Mouse (Mus musculus): ENCODE measurements around the gene Fbxl5. TPM values are rescaled to one million over a fixed set of nuclear protein-coding genes. Genes with fewer than 3 reads are reported as not detected.

Fbxl5 gene
- polyA plus RNA-seq, 1 experiment = 31.4 TPM

DNA sequence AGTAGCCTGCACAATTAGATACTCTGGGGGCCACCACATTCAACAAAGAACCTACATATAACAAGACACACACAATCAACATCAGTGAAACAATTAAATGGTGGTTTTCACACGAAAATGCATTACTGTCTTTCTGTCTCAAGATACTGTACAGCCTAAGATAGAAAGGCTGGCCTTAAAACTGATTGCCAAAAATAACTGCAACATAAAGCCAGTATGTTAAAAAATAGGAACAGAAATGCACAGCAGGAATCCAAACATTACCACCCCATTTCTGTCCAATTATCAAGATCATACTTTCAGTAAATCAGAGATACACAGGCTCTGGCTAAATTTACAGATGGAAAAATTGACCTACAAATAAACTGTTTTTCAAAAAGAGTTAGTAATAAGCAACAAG, 44.4 kb downstream of the Fbxl5 start:
- DNase-seq = no peak
- Histone ChIP-seq H3K4me1 (ENCODE audit: control insufficient read depth, insufficient read depth, low read length) (peaks cover 12% of the 10 kb centered on the region), H3K4me3 (replicated peaks; ENCODE audit: extremely low read depth, low read depth, low read length) (no peak overlapping the region)
- 29% methylated on average over 1 of the region's 1 CpGs for whole genome bisulfite sequencing
- no peak for TF ChIP-seq CTCF (IDR thresholded peaks at IDR 0.05; ENCODE audit: insufficient read depth, low read length)
- TF ChIP-seq POLR2A (IDR thresholded peaks at IDR 0.05; ENCODE audit: borderline replicate concordance, extremely low read depth, low read depth, low read length) = no peak

DNA sequence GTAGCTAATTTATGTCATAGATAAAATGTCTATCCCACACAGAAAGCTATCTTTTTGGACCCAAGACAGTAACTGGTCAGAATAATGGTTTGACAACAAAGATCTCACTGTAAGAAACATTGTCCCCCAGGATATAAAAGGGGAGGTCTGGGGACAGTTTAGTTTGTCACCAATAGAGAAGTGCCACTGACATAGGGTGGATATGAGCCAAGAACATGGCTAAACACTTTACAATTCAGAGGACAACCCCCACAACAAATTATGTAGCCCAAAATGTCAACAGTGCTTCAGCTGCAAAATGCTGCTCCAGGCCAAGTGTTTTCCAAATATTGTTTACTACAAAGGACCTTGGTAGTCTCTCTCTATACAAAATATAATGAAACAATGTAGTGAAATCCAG, 45.0 kb downstream of the Fbxl5 start:
- DNase-seq = no peak

DNA sequence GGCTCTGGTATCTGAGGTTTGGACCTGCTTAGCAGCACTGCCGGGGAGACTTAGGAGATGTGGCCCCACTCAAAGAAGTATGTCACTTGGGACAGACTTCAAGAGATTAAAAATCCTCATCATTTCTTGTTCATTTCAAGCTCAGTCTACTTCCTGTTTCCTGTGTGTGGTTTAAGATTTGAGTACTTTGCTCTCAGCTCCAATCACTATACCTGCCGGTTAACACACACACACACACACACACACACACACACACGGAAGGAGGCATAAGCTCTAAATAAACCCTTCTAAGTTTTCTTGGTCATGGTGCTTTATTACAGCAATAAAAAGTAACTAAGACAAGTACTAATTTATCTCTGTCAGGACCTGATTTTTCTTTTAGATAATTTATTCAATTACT, 49.9 kb downstream of the Fbxl5 start:
- Histone ChIP-seq H3K4me3 (replicated peaks; ENCODE audit: extremely low read depth, low read depth, low read length) (no peak overlapping the region), H3K4me1 (ENCODE audit: control insufficient read depth, insufficient read depth, low read length) (peaks cover 5% of the 10 kb centered on the region)
- 76% methylated on average over 3 of the region's 3 CpGs for whole genome bisulfite sequencing
- DNase-seq = no peak
- TF ChIP-seq POLR2A (IDR thresholded peaks at IDR 0.05; ENCODE audit: borderline replicate concordance, extremely low read depth, low read depth, low read length) (no peak), CTCF (IDR thresholded peaks at IDR 0.05; ENCODE audit: insufficient read depth, low read length) (no peak)

More for the DNA sequence above, 45.0 kb downstream of the Fbxl5 start:
- Histone ChIP-seq H3K4me3 (replicated peaks; ENCODE audit: extremely low read depth, low read depth, low read length) (no peak overlapping the region), H3K4me1 (ENCODE audit: control insufficient read depth, insufficient read depth, low read length) (peaks cover 12% of the 10 kb centered on the region)
- TF ChIP-seq CTCF (IDR thresholded peaks at IDR 0.05; ENCODE audit: insufficient read depth, low read length) (no peak), POLR2A (IDR thresholded peaks at IDR 0.05; ENCODE audit: borderline replicate concordance, extremely low read depth, low read depth, low read length) (no peak)

DNA sequence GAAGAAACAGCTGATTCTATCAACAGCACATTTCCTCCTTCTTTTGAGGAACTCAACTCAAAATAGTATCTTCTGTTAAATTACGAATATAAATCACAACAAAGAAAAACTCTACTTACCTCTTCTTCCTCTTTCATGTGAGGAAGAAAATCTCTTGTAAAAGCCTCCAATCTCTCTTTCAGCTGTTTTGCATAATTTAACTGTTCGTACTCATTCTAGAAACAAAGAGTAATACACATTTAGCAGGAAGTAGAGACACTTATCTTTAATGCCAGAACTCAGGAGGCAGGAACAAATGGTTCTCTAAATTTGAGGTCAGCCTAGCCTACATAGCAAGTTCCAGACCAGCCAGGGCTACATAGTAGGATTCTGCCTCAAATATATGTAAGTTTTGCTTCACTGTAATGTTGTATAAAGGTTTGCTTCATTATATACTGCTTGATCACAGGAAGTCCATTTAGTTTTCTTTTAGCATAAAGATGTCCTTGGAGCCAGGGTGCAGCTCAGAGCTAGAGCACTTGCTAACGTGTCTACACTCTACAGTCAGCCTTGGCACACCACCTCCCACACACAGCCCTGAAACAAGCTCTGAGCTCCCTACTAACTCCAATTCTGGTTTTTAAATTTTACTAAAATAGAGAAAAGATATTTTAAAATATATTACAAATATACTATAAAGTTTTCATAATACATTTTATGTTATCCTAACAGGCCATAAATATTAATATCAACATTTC, 50.7 kb downstream of the Fbxl5 start:
- TF ChIP-seq POLR2A (IDR thresholded peaks at IDR 0.05; ENCODE audit: borderline replicate concordance, extremely low read depth, low read depth, low read length) (no peak), CTCF (IDR thresholded peaks at IDR 0.05; ENCODE audit: insufficient read depth, low read length) (no peak)
- H3K4me3 ChIP-seq (replicated peaks; ENCODE audit: extremely low read depth, low read depth, low read length) = no peak overlapping the region
- H3K4me1 ChIP-seq (ENCODE audit: control insufficient read depth, insufficient read depth, low read length) = peaks cover 2% of the 10 kb centered on the region
- WGBS = 58% methylated on average over 3 of the region's 3 CpGs
- DNase-seq = no peak

DNA sequence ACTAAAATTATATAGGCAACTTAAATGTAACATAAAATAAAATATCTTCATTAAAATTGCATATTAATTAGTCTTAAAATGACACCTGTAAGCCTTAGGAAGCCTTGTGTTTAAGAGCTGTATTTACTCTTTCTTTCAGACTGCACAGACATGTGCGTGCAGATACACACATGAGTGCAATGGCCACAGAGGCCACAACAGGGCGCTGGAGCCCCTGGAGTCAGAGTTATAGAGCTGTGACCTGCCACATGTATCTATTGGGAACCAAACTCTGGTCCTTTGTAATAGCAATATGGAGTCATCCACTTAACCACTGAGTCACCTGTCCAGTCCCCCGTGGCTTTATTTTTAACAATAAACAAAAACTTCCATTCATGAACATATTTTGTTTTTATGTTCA, 72.3 kb downstream of the Fbxl5 start:
- Histone ChIP-seq H3K4me1 (ENCODE audit: control insufficient read depth, insufficient read depth, low read length) (no peaks in the 10 kb centered on the region), H3K4me3 (replicated peaks; ENCODE audit: extremely low read depth, low read depth, low read length) (no peak overlapping the region)
- DNase-seq = no peak
- WGBS = 74% methylated on average over 3 of the region's 3 CpGs
- TF ChIP-seq POLR2A (IDR thresholded peaks at IDR 0.05; ENCODE audit: borderline replicate concordance, extremely low read depth, low read depth, low read length) (no peak), CTCF (IDR thresholded peaks at IDR 0.05; ENCODE audit: insufficient read depth, low read length) (no peak)

DNA sequence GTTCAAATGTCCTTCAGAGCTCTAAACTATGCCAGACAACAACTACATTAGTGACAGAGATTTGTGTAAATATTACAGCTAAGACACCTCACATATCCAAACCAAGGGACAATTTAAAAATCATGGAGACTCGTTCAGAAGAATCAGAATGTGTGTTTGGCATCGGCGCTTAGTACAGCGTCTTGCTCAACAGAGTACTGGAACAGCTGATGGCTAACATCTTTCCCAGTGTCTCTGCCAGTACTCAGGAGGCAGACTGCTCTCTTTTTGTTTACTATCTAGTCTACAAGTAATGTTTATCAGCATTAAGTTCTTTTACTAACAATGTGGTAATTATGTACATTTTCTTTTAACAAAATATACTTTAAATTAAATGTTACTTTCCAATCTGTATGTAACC, 73.4 kb downstream of the Fbxl5 start:
- TF ChIP-seq POLR2A (IDR thresholded peaks at IDR 0.05; ENCODE audit: borderline replicate concordance, extremely low read depth, low read depth, low read length) = no peak
- no peak for TF ChIP-seq CTCF (IDR thresholded peaks at IDR 0.05; ENCODE audit: insufficient read depth, low read length)
- H3K4me3 ChIP-seq (replicated peaks; ENCODE audit: extremely low read depth, low read depth, low read length) = no peak overlapping the region

DNA sequence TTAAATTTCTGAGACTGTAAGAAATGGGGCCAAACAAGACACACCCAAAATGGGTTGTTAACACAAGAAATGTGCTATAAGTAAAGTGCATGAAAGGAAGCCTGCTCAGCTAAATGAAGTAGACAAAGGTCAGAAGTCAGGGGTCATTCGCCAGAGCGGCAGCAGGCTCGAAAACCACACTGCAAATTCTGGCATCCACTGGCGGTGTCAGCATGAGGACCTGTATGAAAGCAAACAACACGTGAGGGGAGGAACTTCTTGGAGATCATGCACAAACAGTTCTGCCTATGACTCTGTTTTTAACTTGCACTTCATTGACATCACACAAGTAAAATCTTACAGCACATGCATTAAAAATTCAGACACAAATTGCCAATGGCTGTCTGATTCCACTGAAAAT, 76.3 kb downstream of the Fbxl5 start:
- Histone ChIP-seq H3K4me3 (replicated peaks; ENCODE audit: extremely low read depth, low read depth, low read length) (no peak overlapping the region), H3K4me1 (ENCODE audit: control insufficient read depth, insufficient read depth, low read length) (no peaks in the 10 kb centered on the region)
- DNase-seq = no peak
- WGBS = 52% methylated on average over 5 of the region's 5 CpGs
- TF ChIP-seq POLR2A (IDR thresholded peaks at IDR 0.05; ENCODE audit: borderline replicate concordance, extremely low read depth, low read depth, low read length) (no peak), CTCF (IDR thresholded peaks at IDR 0.05; ENCODE audit: insufficient read depth, low read length) (no peak)

More for the DNA sequence above, 73.4 kb downstream of the Fbxl5 start:
- no peak for DNase-seq
- 68% methylated on average over 4 of the region's 4 CpGs for WGBS
- H3K4me1 ChIP-seq (ENCODE audit: control insufficient read depth, insufficient read depth, low read length) = no peaks in the 10 kb centered on the region

DNA sequence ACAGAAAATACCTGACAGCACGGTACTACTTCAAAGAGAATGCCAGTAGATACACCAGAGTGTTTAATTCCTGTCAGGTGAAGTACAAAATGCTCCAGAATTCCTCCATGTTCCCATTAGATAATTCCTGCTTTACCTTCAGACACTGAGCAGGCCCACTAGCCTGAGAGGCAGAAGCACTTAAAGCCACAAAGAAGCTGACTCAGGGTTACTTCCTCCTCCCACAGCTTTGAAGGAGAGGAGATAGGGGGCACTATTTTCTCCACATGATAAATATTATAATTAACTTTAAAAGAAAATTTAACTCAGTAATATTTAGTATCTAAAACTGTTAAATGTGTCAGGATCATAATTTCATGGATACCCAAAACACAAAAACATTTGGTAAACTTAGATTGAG, 77.3 kb downstream of the Fbxl5 start:
- 70% methylated on average over 1 of the region's 1 CpGs for WGBS
- H3K4me3 ChIP-seq (replicated peaks; ENCODE audit: extremely low read depth, low read depth, low read length) = no peak overlapping the region
- TF ChIP-seq CTCF (IDR thresholded peaks at IDR 0.05; ENCODE audit: insufficient read depth, low read length) (no peak), POLR2A (IDR thresholded peaks at IDR 0.05; ENCODE audit: borderline replicate concordance, extremely low read depth, low read depth, low read length) (no peak)
- H3K4me1 ChIP-seq (ENCODE audit: control insufficient read depth, insufficient read depth, low read length) = no peaks in the 10 kb centered on the region
- no peak for DNase-seq

DNA sequence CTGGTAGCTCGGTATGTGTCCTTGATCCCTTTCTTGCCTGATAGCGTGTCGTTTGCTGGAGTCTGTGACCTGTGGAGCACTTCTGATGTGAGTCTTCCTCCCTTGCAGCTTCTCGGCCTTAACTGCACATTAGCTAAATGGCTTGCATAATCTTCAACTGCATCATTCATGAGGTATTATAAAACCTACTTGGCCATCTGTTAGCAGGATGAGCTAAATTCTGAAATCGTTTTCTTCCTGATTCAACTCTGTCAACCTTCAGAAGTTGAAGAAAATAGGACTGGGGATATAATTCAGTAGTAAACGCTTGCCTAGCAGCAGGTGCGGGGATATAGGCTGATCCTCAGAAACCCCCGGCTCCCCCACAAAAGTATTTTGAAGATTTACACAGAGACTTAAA, 89.1 kb downstream of the Fbxl5 start:
- Histone ChIP-seq H3K4me3 (replicated peaks; ENCODE audit: extremely low read depth, low read depth, low read length) (no peak overlapping the region), H3K4me1 (ENCODE audit: control insufficient read depth, insufficient read depth, low read length) (no peaks in the 10 kb centered on the region)
- no peak for DNase-seq
- WGBS = 85% methylated on average over 8 of the region's 8 CpGs
- TF ChIP-seq CTCF (IDR thresholded peaks at IDR 0.05; ENCODE audit: insufficient read depth, low read length) = no peak
- TF ChIP-seq POLR2A (IDR thresholded peaks at IDR 0.05; ENCODE audit: borderline replicate concordance, extremely low read depth, low read depth, low read length) = no peak

DNA sequence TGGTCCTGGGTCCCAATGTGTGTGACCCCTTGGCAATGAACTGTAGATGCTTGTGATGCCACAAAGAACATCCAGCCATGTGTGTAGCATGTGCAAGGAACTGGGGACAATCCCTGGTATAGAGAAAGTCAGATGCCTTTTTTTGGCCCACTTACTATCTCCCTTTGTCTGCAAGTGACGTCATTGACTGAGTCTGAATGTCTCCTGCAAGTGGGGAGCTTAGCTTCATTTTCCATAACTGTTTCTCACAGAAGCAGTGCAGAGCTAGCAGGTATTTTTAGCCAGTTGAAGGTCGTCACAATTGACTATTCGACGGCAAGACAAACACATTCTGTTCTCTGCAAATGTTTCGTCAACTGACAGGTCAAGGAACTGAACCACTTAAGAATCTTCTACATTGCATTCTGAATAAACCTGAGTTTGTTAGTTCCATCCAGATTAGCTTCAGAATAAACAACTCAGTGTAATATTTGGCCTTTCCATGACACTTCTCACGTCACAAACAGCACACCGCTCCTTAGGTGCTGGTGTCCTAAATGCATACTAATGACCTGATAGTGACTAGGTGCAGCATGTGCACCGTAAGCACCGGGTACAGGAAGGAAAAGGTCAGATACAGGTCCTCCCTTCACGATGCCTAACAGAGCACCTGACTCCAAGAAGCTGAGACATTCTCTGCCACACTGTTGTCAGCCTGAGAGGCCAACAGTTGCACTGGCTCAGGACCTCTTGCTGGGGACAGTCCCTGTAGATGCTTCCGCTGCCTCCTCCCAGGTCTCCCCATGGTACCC, 92.9 kb downstream of the Fbxl5 start:
- no peak for DNase-seq
- Histone ChIP-seq H3K4me1 (ENCODE audit: control insufficient read depth, insufficient read depth, low read length) (no peaks in the 10 kb centered on the region), H3K4me3 (replicated peaks; ENCODE audit: extremely low read depth, low read depth, low read length) (no peak overlapping the region)
- TF ChIP-seq POLR2A (IDR thresholded peaks at IDR 0.05; ENCODE audit: borderline replicate concordance, extremely low read depth, low read depth, low read length) = no peak
- no peak for TF ChIP-seq CTCF (IDR thresholded peaks at IDR 0.05; ENCODE audit: insufficient read depth, low read length)
- 77% methylated on average over 11 of the region's 11 CpGs for WGBS

Data from lung, adult 2 months (tissue).